Mouse (Mus musculus) adrenal gland, postnatal 0 days (tissue): ENCODE results near the gene Klhdc7b. TPM values are rescaled to one million over a fixed set of nuclear protein-coding genes. Genes with fewer than 3 reads are reported as not detected.

Source experiments
- polyA plus RNA-seq: library from polyadenylated mRNA; unstranded; fragments of >200 nt; fragmentation: Nextera tagmentation; extraction: Ambion mirVana; gene quantifications from 2 replicates; pipeline ENCODE4 v1.2.1, GENCODE M21; 2015

Klhdc7b gene
- polyA plus RNA-seq = not detected in 2 replicates

DNA sequence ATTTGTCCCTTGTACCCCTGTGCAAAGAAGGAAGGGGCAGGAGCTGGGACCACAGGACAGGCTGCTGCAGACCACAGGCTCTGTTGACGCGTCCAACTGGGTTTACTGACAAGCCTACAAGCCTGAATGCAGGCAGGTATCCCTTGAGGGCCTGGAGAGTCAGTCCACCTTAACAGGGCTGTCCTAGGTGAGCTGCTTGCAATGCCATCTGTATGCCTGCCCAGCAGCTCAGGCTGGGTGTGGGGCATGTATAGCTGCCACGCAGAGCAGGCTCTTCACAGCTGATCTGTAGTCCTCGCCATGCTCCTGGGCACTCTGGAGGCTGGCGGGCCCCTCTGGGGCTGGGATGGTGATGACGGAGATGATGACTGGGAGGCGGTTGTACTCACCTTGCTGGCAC lies at the start of gene Klhdc7b:
Klhdc7b (plus strand) TSS at position 301 of the 400 bp plus-strand sequence.

DNA sequence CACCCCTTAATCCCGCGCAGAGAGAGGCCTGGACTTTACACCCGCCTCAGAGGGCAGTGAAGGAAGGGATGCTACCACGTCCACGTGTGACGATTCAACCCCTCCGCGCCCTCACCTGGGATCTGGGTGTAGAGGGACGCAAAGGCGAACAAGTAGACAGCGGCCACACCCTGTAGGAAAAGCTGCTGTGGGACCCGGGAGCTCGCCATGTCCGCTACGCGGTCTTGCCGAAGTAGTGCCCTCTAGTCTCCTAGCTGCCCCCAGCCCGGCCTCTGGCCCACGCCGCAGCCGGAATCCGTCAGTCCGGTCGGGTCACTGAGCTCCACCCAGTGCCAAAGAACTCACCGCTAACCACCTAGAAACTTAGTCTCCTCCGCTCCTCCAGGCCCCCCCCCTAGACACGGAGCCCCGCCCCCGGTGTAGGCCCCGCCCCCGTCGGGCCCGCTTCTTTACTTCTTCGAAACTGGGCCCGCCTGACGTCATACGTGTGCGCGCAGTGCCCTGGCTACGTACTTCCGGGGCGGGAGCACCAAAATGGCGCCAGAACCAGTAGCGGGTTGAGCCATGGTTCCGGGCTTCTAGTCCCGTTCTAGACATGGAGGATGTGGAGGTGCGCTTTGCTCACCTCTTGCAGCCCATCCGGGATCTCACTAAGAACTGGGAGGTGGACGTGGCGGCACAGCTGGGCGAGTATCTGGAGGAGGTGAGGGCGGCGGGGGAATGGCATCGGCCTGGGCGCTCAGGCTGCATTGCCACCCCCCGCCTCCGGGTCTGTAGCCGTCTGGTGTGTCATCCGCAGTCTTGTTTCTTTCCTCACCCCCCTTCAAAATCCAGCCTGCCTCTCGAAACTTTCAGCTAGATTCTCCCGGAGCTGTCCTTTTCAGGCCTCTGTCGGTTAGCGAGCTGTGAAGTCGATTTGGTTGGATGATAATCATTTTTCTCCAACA lies 29.2 kb upstream of the Klhdc7b start, which contains the start of the genes Lmf2 and Ncaph2:
Lmf2 (minus strand) TSS at position 419 of the 947 bp plus-strand sequence.
Ncaph2 (plus strand) TSS at position 479 of the 947 bp plus-strand sequence.

DNA sequence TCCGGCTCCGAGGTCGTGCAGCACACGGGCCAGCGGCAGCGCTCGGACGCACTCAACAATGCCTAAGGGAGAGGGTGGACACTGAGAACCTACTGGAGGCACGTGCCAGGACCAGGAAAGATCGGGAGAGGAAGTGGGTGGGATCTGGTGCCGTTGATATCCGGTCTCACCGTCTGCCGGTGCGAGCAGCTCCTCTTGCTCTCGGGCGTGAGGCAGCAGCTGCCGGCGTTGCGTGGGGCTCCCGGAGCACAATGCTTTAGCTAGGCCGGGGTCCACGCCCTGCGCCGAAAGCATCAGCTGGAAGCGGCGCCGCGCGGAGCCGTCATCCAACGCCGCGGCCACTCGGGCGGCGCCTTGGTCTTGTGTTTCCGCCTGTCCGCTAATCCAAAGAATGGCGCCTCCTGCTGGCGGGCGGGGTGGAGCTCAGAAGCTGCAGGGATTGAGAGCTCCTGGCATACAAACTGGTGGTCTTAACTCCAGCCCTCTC lies 10.9 kb upstream of the Klhdc7b start, which contains the start of gene Sco2:
Sco2 (minus strand) TSS at position 85 of the 487 bp plus-strand sequence.

DNA sequence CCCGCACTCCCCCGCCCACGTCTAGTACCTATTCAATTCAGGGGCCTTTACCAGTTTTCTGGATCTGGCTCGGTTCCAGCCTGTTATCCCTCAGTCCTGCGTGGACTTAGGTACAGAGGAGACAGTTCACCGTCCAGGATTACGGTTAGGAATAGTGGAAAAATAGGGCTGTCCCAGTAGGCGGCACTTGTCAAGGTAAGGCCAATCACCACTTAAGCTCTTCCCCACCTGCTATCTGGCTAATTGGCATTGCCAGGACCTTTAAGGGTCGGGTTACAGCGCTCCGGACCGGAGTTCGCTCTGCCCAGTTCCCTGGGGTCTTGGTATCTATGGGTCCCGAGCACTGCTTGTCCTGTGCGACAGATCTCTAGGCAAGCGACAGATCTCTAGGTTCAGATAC lies 7.8 kb upstream of the Klhdc7b start, which contains the start of gene Tymp:
Tymp (minus strand) TSS at position 83 of the 400 bp plus-strand sequence.

DNA sequence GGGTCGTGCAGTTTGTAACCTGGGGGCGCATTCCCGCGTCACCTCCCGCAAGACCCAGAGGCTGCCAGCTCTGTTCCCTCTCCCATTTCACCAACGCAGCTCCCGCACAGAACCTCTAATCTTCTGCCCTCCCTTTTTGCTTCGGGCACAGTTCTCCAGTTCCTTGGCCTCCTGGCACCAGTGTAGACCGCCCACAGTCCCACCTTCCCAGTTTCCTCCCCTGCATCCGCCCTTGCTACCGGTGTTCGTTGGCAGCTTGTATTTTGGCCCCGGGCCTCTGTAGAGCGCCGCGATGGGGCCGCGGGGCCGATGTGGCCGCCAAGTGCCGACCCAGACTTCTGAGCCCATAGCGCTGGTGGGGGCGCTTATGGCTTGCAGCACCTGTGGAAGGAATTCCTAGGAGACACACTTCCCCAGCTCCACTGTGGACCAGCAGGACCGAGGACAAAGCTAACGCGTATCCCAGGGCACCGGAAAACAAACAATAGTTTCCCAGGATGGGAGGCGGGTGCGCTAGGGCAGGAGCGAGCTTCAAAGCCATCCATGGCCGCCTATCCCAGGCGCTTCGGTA lies 5.8 kb upstream of the Klhdc7b start, which contains the start of gene Odf3b:
Odf3b (minus strand) TSS at position 452 of the 571 bp plus-strand sequence.

DNA sequence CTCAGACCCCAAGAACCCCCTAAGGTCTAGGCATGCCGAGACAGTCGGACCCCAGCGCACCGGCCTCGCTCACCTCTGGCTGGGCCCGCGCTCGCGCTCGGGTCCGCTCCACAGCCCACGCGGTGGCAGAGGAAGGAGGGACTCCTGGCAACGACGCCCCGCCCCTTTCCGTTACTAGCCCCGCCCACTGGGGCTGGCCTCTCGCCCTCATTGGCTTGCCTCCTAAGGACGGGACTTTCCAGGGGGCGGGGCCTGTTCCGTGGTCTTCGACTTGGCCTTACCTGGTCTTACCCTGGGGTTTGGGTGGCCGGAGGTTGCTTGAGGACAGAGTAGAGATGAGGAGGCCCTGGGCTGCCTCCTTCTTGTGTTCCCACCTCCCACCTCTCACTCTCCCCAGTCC lies 25.4 kb downstream of the Klhdc7b start, which contains the start of gene Syce3:
Syce3 (minus strand) TSS at position 386 of the 400 bp plus-strand sequence.

DNA sequence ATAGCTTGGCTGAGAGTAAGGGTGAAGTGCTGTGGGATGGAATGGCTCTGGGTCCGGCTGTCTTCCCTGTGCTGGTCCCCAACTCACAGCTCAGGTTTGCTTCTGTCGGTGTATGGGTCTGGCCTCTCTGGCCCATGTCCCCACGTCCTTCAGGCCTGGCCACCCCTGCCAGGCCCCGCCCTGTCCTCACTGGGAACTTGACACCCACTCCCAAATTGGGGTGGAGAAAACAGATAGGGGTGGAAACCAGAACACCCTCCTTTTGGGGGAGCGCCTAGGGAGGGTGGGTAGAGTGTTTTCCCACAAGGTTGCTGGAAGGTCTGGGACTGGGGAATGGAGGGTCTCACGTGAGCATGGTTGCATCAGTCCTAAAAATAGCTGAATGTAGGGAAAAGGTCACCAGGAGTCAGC lies 41.0 kb downstream of the Klhdc7b start, which contains the start of gene Cpt1b:
Cpt1b (minus strand) TSS at position 153 of the 411 bp plus-strand sequence.

DNA sequence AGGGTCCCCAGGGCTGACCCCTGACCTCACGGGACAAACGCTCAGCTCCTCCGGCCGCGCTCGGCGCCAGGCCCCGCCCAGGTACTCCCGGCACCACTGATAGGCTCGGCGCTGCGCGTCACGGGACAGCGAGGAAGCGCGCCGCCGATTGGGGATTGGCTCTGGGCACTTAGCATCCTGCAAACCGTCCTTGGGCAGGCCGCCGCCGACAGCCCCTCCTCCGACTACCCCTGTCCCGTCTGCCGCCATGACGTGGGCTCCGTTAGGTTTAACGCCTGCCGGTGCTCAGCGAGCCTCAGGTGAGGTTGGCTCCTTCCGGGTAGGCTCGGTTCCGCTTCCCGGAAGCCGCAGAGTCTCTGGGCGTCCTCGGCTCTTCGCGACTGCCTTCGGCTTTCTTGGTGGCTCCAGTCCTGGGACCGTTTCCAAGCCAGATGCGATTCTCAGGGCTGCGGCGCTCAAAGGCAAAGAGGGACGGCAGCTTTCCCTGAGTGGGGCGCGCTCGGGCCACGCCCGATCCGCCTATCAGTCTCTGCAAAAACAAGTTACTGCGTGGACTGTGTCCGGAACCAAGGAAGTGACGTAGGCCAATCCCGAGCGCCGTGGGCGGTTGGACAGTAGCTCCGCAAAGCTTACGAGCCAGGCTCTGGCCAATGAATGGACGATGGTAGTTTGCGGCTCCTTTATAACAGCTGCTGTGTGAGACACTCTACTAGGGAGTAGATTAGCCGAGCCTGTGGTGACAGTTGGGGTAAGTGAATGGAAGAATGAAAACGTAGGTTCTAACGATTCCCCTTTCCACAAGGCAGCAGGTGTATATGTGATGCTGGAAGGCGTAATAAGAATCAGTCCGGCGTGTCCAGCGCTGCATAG lies 44.9 kb downstream of the Klhdc7b start, which contains the start of the genes C730034F03Rik, Gm44502 and Chkb:
C730034F03Rik (plus strand) TSS at position 238 of the 870 bp plus-strand sequence.
Gm44502 (minus strand) TSS at position 345 of the 870 bp plus-strand sequence.
Chkb (minus strand) TSS at position 557 of the 870 bp plus-strand sequence.

Other genes with a start within 250 kb of the Klhdc7b start
- 6.6 and 7.4 TPM in 2 replicates for gene Mapk12, start 244.2 kb upstream of the Klhdc7b start, polyA plus RNA-seq
- gene Mapk11, start 235.3 kb upstream of the Klhdc7b start, polyA plus RNA-seq = 6.2 and 8.2 TPM in 2 replicates
- gene Plxnb2, start 204.1 kb upstream of the Klhdc7b start, polyA plus RNA-seq = 70.4 and 71.3 TPM in 2 replicates
- 6.5 and 8.6 TPM in 2 replicates for gene Dennd6b, start 188.4 kb upstream of the Klhdc7b start, polyA plus RNA-seq
- 22.2 and 28.0 TPM in 2 replicates for gene Ppp6r2, start 173.4 kb upstream of the Klhdc7b start, polyA plus RNA-seq
- gene Sbf1, start 69.6 kb upstream of the Klhdc7b start, polyA plus RNA-seq = 27.9 and 28.9 TPM in 2 replicates
- gene Adm2, start 62.2 kb upstream of the Klhdc7b start, polyA plus RNA-seq = not detected in 2 replicates
- 0.91 and 1.5 TPM in 2 replicates for gene Miox, start 50.5 kb upstream of the Klhdc7b start, polyA plus RNA-seq
- 29.0 and 38.5 TPM in 2 replicates for gene Lmf2, start 29.3 kb upstream of the Klhdc7b start, polyA plus RNA-seq
- gene Ncaph2, start 29.2 kb upstream of the Klhdc7b start, polyA plus RNA-seq = 106 and 112 TPM in 2 replicates
- 5.9 and 6.7 TPM in 2 replicates for gene Sco2, start 11.1 kb upstream of the Klhdc7b start, polyA plus RNA-seq
- 1.3 and 2.4 TPM in 2 replicates for gene Tymp, start 7.9 kb upstream of the Klhdc7b start, polyA plus RNA-seq
- gene Odf3b, start 5.6 kb upstream of the Klhdc7b start, polyA plus RNA-seq = 0.16 and 0.48 TPM in 2 replicates
- gene Syce3, start 25.6 kb downstream of the Klhdc7b start, polyA plus RNA-seq = 0.46 and 1.8 TPM in 2 replicates
- 1.1 and 1.4 TPM in 2 replicates for gene Cpt1b, start 40.9 kb downstream of the Klhdc7b start, polyA plus RNA-seq
- 1.2 and 2.9 TPM in 2 replicates for gene C730034F03Rik, start 44.7 kb downstream of the Klhdc7b start, polyA plus RNA-seq
- gene Gm44502, start 44.8 kb downstream of the Klhdc7b start, polyA plus RNA-seq = not detected in 2 replicates
- 48.1 and 65.3 TPM in 2 replicates for gene Chkb, start 45.0 kb downstream of the Klhdc7b start, polyA plus RNA-seq
- 9.4 and 18.1 TPM in 2 replicates for gene Mapk8ip2, start 69.0 kb downstream of the Klhdc7b start, polyA plus RNA-seq
- 21.2 and 25.4 TPM in 2 replicates for gene Arsa, start 92.5 kb downstream of the Klhdc7b start, polyA plus RNA-seq
- 1.6 and 2.0 TPM in 2 replicates for gene Shank3, start 114.7 kb downstream of the Klhdc7b start, polyA plus RNA-seq
- gene Acr, start 183.4 kb downstream of the Klhdc7b start, polyA plus RNA-seq = 0.43 TPM in 2 replicates
- 21.2 and 23.0 TPM in 2 replicates for gene Rabl2, start 207.0 kb downstream of the Klhdc7b start, polyA plus RNA-seq